Mouse (Mus musculus) layer of hippocampus, postnatal 10 days (tissue): ENCODE results near the gene Gm49358. TPM values are rescaled to one million over a fixed set of nuclear protein-coding genes. Genes with fewer than 3 reads are reported as not detected.
A peak's percentile ranks its signal among the peaks of the same experiment; 100 is the strongest.

Experiments
- DNase-seq, 2 experiments: peaks; one replicate each; pipeline ENCODE4 v3.0.0; 2021; ENCODE audit warnings: low spot score in 2 of 2
- long read RNA-seq: library from polyadenylated mRNA; stranded (forward); transcript quantifications from one replicate; pipeline ENCODE4 v2.0.0, GENCODE M21; 2023
- total RNA-seq, 2 experiments: library from RNA; stranded (reverse); gene quantifications; 2 replicates each; pipeline ENCODE4 v1.2.3; 2021

Gene Gm49358
- total RNA-seq: 10 to 100 TPM; 23.7 to 29.2 TPM
- long read RNA-seq: 0 reads

GRCm38 (mm10) chr10:86763672-86764071 is at the start of gene Gm49358:
Gene Gm49358, plus strand, starts transcription at chr10:86763972.
- no peak for DNase-seq

GRCm38 (mm10) chr10:86727548-86727980 is 36.2 kb upstream of the Gm49358 start:
- peak; percentile 16 to 50 for DNase-seq

DNA sequence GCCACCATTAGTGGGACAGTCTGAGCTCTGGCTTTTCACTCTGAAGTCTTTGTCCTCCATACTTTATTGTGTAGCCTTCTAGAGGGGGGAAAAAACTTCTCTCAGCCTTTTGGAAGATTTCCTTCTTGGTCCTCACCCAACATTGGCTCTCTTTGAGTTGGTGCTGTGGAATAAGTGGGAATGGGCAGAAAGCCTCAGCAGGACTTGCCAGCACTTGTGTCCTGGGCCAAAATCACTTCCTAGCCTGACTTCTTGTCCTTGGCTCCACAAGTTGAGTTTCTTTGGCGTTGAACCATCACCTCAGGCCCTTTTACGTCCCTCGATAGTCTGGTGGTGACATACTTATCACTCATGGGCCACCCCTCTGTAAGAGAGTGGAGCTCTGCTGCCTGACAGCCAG is 35.6 kb upstream of the Gm49358 start:
- DNase-seq: peak; percentile 13 to 28

DNA sequence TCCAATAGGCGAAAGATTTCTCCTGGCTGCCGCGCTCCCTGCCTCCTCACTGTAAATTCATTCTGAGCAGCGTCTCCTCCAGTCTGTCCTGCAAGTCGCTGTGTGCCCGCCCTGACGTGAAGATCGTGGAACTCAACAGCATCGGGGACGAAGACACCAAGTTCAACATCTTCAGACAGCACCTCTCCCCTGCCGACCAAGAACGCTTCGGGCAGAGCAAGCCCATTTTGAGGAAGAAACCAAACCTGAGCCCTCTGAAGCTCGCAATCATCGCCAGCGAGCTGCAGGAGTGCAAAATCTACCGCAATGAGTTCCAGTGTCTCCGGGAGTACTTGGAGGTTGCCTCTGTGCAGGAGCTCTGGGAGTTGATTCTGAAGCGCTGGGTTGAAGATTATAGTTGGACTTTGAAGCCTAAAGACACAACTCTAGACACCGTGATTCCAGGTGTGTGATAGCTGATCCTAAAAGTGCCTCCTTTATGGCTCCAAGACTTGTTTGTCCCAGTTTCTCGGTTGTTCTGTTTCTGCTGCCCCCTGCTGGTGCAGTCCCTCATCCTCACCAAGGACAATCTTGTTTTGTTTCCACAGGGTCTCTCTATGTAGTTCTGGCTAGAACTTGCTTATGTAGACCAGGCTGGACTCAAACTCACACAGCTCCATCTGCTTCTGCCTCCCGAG is 32.8 kb upstream of the Gm49358 start:
- peak; percentile 88 to 89 for DNase-seq

DNA sequence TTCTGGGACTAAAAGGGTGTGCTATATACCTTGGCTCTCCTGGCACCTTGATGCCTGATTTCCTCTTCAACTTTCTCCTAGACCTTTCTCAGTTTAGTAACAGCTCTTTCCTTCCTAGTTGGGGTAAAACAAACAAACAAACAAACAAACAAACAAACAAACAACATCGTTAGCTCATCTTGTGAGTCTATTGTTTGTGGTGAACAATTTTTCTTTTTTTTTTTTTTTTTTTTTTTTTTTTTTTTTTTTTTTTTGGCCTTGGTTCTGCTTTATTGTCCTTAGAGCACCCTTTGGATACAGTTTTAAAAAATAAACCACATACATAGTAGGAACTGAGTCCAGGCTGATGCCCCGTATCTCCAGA is 32.3 kb upstream of the Gm49358 start:
- DNase-seq: no peak

DNA sequence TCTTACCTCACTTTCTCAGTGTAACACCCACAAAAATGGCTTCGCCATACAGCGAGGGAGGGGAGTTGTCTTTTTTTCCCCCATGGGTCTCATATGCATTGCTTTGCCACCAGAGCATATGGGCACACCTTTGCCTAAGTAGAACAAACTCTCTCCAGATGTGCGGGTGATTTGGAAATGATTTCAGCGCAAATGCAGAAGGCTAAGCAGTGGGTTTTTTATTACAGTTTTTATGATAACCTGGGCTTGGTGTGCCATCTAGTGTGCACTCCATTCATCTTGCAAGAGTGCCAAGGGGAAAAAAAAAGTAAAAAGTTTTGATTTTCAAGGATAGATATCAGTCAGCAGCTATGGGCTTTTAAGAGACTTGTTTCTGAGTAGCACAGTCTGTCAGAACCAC is 28.7 kb upstream of the Gm49358 start:
- no peak for DNase-seq

DNA sequence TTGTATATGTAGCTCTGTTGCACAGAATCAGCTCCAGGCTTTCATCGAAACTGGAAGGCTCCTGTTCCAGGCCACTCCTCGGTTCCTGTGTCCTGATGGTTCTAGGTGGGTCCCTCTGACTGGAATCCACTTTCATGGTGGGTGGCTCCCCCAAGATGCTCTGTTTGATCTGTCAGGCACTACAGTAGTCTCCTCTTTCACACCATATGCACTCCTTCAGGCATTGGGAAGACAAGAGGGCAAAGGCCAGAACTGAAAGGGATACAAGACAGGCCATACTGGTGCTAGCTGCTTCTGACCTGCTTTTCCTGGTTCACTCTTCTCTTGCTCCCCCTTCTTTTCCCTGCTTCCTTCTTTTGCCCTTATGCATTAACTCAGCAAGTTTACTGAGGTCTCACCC is 20.9 kb upstream of the Gm49358 start:
- no peak for DNase-seq

DNA sequence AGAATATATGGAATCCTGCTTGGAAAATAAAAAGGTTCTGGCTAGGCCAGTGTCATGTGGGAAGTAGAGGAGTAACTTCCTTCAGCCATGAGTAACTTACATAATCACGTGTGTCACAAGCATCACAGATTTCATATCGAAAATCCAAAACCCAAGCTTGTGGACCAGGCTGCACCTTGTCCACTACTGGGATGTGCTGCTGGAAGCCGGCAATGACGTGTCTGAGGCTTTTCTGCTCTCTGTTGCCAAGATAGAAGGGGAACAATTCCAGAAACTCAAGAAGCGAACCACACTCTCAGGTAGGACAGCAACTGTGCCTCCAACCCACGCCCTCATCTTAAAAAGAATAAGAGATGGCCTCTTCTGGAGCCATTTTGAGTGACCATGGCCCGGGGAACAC is 19.5 kb upstream of the Gm49358 start:
- no peak for DNase-seq

DNA sequence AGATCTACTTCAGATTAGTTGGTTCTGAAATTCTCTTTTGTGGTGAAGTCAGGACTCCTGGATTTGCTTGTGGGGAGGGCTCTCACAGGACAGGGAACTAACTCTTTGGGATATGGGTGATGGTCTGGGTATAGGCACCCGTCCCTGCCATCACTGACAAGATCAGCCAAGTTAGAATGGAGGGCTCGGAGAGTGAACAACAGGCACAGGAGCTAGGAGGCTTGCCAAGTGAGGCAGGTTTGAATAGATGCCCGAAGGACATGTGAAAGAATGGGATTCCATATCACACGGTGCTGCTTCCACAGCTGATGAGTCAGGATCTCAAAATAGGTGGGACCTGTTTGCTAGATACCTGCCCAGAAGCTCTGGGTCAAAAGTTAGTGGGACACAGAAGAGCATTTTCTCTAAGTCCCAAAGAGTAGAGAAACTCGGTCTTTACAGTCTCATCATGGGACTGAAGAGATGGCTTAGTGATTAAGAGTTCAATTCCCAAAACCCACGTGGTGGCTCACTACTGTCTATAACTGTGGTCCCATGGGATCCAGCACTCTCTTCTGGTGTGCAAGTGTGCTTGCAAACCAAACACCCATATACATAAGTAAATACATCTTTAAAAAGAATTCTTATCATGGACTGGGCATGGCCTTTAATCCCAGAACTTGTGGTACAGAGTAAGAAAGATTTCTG is 7.8 kb upstream of the Gm49358 start:
- no peak for DNase-seq

- DNase-seq: no peak
These were observed 6.0 kb upstream of the Gm49358 start for GRCm38 (mm10) chr10:86757724-86758123.

GRCm38 (mm10) chr10:86758211-86758610 is 5.6 kb upstream of the Gm49358 start:
- DNase-seq: no peak

DNA sequence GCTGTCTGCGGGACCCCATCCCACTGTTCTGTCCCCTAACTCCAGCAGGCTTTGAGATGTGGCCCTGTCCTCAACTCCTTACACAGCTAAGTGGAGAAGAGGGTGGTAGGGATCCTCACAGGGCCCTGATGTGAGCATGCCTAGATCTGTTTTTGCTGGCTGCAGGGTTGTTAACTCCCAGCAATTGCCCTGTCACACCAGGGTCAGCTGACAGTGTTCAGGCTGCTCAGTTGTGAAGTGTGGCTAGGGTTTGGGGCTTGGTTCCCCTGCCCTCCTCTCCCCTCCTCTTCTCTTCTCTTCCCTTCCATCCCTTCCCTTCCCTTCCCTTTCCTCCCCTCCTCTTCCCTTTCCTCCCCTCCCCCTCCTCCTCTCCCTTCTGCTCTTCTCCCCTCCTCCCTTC is 2.5 kb upstream of the Gm49358 start:
- DNase-seq: no peak

- DNase-seq: no peak
These were observed 1.9 kb upstream of the Gm49358 start for GRCm38 (mm10) chr10:86761722-86762383.

DNA sequence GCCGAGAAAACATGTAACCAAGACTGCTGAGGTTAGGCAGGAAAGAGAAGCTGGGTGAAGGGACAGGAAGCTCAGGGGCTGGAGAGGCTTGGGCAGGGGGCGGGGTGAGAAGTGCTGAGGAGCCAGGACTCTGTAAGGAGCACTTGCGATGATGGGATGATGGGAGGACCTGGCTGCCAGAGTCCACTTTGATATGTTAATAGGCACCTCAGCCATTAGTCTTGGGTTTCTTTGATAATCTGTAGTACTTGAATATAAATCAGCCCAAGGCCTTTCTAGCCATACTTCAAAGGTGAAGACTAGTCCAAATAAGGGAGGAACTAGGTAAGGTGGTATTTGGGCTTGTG is 1.4 kb upstream of the Gm49358 start:
- no peak for DNase-seq

DNA sequence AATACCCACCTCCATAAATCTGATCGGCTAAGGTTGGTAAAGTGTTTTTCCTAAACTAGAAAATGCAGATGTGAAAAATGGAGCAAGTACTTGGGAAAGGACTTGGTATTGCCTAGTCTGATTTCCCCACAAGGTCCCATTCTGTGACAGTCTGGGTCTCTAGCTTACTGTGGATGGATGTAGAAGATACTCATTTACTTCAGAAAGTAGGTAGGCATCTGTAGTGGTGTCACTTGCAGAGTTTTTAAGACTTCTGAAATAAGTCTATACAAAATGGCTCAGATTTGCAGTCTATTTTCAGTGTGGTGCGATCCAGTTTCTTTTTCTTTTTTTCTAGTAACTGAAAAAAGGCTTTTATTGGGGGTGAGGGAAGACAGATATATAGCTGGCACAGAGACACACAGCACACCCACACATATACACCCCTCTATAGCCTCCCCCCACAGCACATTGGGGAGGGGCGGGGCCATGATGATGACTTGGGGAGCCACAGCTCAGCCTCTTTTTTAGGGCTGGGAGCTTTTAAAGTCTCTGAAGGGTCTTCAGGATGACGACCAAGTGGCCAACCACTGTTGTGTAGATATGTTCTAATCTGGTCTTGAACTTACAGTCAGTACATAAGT is 1.7 kb downstream of the Gm49358 start:
- no peak for DNase-seq

DNA sequence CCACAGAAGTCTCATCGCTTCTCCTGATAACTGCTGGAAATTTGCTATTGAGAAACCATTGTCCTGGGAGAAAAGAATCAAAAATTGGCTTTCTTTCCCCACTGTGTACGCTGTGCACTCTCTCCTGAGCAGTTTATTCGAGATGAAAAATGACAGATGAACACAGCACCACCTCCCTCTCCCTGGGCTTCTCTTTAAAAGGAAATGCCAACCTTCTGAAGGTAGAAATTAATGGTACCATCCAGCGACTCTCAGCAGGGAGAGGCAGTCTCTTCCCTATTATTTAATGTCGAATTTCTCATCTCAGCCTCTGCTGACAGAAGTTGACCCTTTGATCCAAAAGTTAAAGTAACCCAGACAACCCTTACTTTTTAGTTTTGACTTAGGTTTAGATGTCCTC is 5.4 kb downstream of the Gm49358 start:
- DNase-seq: no peak

GRCm38 (mm10) chr10:86769797-86770196 is 6.0 kb downstream of the Gm49358 start:
- DNase-seq: no peak

DNA sequence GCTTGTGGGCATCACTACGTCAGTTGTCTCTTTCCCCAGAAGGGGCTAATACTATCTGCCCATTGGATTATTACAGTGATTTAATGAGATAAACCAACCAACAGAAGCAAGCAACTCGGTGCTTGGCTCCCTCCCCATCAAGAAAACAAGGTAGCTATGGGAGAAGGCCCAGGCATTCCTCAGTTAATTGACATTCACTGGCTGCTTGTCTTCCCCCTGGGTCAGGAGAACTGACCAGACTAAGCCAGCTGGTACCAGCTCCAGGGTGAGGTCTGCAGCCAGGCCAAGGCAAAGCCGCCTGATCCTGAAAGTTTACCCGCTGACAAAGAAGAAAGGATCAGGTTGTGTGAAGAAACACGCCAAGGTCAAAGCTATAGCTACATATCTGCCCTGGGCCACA is 7.9 kb downstream of the Gm49358 start:
- no peak for DNase-seq

GRCm38 (mm10) chr10:86772231-86772631 is 8.5 kb downstream of the Gm49358 start:
- DNase-seq: no peak

DNA sequence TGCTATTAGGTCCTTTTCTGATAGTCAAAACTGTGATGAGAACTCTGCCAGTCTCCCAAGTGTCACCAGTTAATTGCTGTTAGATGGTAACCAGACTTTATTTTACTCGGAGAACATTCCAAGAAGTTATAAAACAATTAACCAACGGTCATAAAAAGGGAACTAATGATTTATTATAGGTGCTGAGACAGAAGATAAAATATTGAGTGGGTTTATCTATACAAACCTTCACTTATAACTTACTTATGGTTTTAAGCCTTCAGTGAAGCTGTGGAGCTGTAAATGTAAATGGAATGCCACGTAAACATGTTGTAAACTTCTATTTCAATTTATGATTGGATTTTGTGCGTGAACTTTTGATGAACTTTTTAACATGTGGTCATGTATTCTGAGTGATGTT is 9.6 kb downstream of the Gm49358 start:
- DNase-seq: no peak

GRCm38 (mm10) chr10:86776281-86776680 is 12.5 kb downstream of the Gm49358 start:
- no peak for DNase-seq
